Mouse (Mus musculus) midbrain, embryonic 10.5 days (tissue): Measurements from ENCODE around the gene Trim62. TPM values are rescaled to one million over a fixed set of nuclear protein-coding genes. Genes with fewer than 3 reads are reported as not detected.

Source experiments
- DNase-seq: peaks from one replicate; pipeline ENCODE4 v3.0.0-alpha.2; 2017; ENCODE audit warnings: low spot score
- H3K27ac ChIP-seq: fragments of 300-500 bp; sonication (generic); replicated peaks from 2 replicates; pipeline ENCODE4 v1.5.1; 2016; ENCODE audit warnings: mild to moderate bottlenecking
- H3K27me3 ChIP-seq: fragments of 300-500 bp; sonication (generic); 2 replicates; pipeline ENCODE4 v1.6.1; 2016; ENCODE audit warnings: low read depth, mild to moderate bottlenecking; ENCODE audit not compliant: poor library complexity, severe bottlenecking
- H3K36me3 ChIP-seq: fragments of 300-500 bp; sonication (generic); 2 replicates; pipeline ENCODE4 v1.6.1; 2016; ENCODE audit warnings: mild to moderate bottlenecking, moderate library complexity
- H3K4me1 ChIP-seq: fragments of 300-500 bp; sonication (generic); 2 replicates; pipeline ENCODE4 v1.6.1; 2016
- H3K4me3 ChIP-seq: fragments of 300-500 bp; sonication (generic); 2 replicates; pipeline ENCODE4 v1.5.1; 2016; ENCODE audit warnings: mild to moderate bottlenecking, moderate library complexity
- H3K9me3 ChIP-seq: fragments of 300-500 bp; sonication (generic); replicated peaks from 2 replicates; pipeline ENCODE4 v1.6.1; 2016; ENCODE audit warnings: mild to moderate bottlenecking
- WGBS: fragments of 180-500 bp; shearing (Covaris S2); methylation state at CpG from one replicate; pipeline ENCODE4 v1.1.7; 2016; 5-methylcytosine and 5-hydroxymethylcytosine counted together
- polyA plus RNA-seq: library from polyadenylated mRNA; unstranded; fragments of >200 nt; fragmentation: Nextera tagmentation; extraction: Ambion mirVana; gene quantifications from 2 replicates; pipeline ENCODE4 v1.2.1, GENCODE M21; 2016

Gene Trim62
- polyA plus RNA-seq, 1 experiment from 2014 or later, result 7.6 TPM

GRCm38 (mm10) chr4:128904035-128904800 lies 20.8 kb downstream of the Trim62 start:
- WGBS, result 47% methylated on average over 8 of the region's 8 CpGs
- peak; percentile 36 for DNase-seq
- Histone ChIP-seq H3K36me3 (peaks cover 20% of the 10 kb centered on the region), H3K9me3 (no peaks in the 10 kb centered on the region), H3K27ac (peak overlapping the region; percentile 69), H3K4me1 (peaks cover 51% of the 10 kb centered on the region), H3K4me3 (no peak overlapping the region), H3K27me3 (peaks cover 7% of the 10 kb centered on the region; the same call in 1 of the 2 replicates)

- 23% methylated on average over 8 of the region's 8 CpGs for WGBS
- peaks cover 44% of the 10 kb centered on the region for H3K4me1 ChIP-seq
- no peak for DNase-seq
Measured at GRCm38 (mm10) chr4:128905251-128905650, 21.9 kb downstream of the Trim62 start.

GRCm38 (mm10) chr4:128906757-128907156 lies 23.4 kb downstream of the Trim62 start:
- peaks cover 24% of the 10 kb centered on the region for H3K36me3 ChIP-seq
- H3K27me3 ChIP-seq, result peaks cover 7% of the 10 kb centered on the region; the same call in 1 of the 2 replicates
- DNase-seq, result no peak
- no peak overlapping the region; the same call in 1 of the 2 replicates for H3K27ac ChIP-seq
- H3K4me3 ChIP-seq, result no peak overlapping the region
- peaks cover 40% of the 10 kb centered on the region for H3K4me1 ChIP-seq
- WGBS, result 54% methylated on average over 8 of the region's 8 CpGs
- no peaks in the 10 kb centered on the region for H3K9me3 ChIP-seq

More at GRCm38 (mm10) chr4:128905251-128905650, 21.9 kb downstream of the Trim62 start:
- Histone ChIP-seq H3K4me3 (no peak overlapping the region), H3K36me3 (peaks cover 27% of the 10 kb centered on the region), H3K27me3 (peaks cover 7% of the 10 kb centered on the region; the same call in 1 of the 2 replicates), H3K27ac (peak overlapping the region; percentile 69), H3K9me3 (no peaks in the 10 kb centered on the region)

- WGBS, result 76% methylated on average over 12 of the region's 12 CpGs
- no peak for DNase-seq
- no peak overlapping the region; the same call in 1 of the 2 replicates for H3K27ac ChIP-seq
- H3K4me1 ChIP-seq, result peaks cover 40% of the 10 kb centered on the region
- H3K9me3 ChIP-seq, result no peaks in the 10 kb centered on the region
- H3K27me3 ChIP-seq, result peaks cover 7% of the 10 kb centered on the region; the same call in 1 of the 2 replicates
- H3K36me3 ChIP-seq, result peaks cover 21% of the 10 kb centered on the region
- no peak overlapping the region for H3K4me3 ChIP-seq
Measured at GRCm38 (mm10) chr4:128907238-128907968, 24.0 kb downstream of the Trim62 start.

GRCm38 (mm10) chr4:128908586-128909377 lies 25.4 kb downstream of the Trim62 start:
- Histone ChIP-seq H3K27ac (no peak overlapping the region), H3K9me3 (no peaks in the 10 kb centered on the region), H3K36me3 (0 out of 2 replicates have a peak, but pooled peaks cover 11% of the 10 kb centered on the region), H3K4me1 (peaks cover 37% of the 10 kb centered on the region), H3K27me3 (peaks cover 7% of the 10 kb centered on the region; the same call in 1 of the 2 replicates), H3K4me3 (no peak overlapping the region)
- DNase-seq, result peak; percentile 62
- 65% methylated on average over 24 of the region's 24 CpGs for WGBS

- peaks cover 7% of the 10 kb centered on the region; the same call in 1 of the 2 replicates for H3K27me3 ChIP-seq
- H3K27ac ChIP-seq, result no peak overlapping the region
- DNase-seq, result no peak
- no peak overlapping the region for H3K4me3 ChIP-seq
- H3K9me3 ChIP-seq, result no peaks in the 10 kb centered on the region
- peaks cover 31% of the 10 kb centered on the region for H3K4me1 ChIP-seq
- H3K36me3 ChIP-seq, result 0 out of 2 replicates have a peak, but pooled peaks cover 11% of the 10 kb centered on the region
- WGBS, result 90% methylated on average over 14 of the region's 14 CpGs
Measured at GRCm38 (mm10) chr4:128909378-128909831, 26.0 kb downstream of the Trim62 start.

GRCm38 (mm10) chr4:128910276-128911063 lies 27.1 kb downstream of the Trim62 start:
- DNase-seq, result no peak
- Histone ChIP-seq H3K27me3 (peaks cover 7% of the 10 kb centered on the region; the same call in 1 of the 2 replicates), H3K27ac (no peak overlapping the region), H3K36me3 (0 out of 2 replicates have a peak, but pooled peaks cover 11% of the 10 kb centered on the region), H3K4me1 (peaks cover 20% of the 10 kb centered on the region), H3K4me3 (no peak overlapping the region), H3K9me3 (no peaks in the 10 kb centered on the region)
- 83% methylated on average over 8 of the region's 8 CpGs for WGBS

- DNase-seq, result no peak
- H3K36me3 ChIP-seq, result 0 out of 2 replicates have a peak, but pooled peaks cover 11% of the 10 kb centered on the region
- H3K27ac ChIP-seq, result no peak overlapping the region
- WGBS, result 91% methylated on average over 10 of the region's 10 CpGs
- no peaks in the 10 kb centered on the region for H3K9me3 ChIP-seq
- peaks cover 6% of the 10 kb centered on the region for H3K4me1 ChIP-seq
- peaks cover 2% of the 10 kb centered on the region; the same call in 1 of the 2 replicates for H3K27me3 ChIP-seq
- H3K4me3 ChIP-seq, result no peak overlapping the region
Measured at GRCm38 (mm10) chr4:128912085-128912484, 28.7 kb downstream of the Trim62 start.

GRCm38 (mm10) chr4:128913794-128914193 lies 30.4 kb downstream of the Trim62 start:
- peak; percentile 47 for DNase-seq
- Histone ChIP-seq H3K4me1 (peaks cover 3% of the 10 kb centered on the region; the same call in 1 of the 2 replicates), H3K27me3 (no peaks in the 10 kb centered on the region; the same call in 1 of the 2 replicates), H3K27ac (no peak overlapping the region), H3K36me3 (0 out of 2 replicates have a peak, but pooled peaks cover 11% of the 10 kb centered on the region), H3K9me3 (no peaks in the 10 kb centered on the region), H3K4me3 (no peak overlapping the region)
- WGBS, result 21% methylated on average over 4 of the region's 4 CpGs

GRCm38 (mm10) chr4:128917119-128917518 lies 33.7 kb downstream of the Trim62 start:
- no peak overlapping the region for H3K27ac ChIP-seq
- H3K36me3 ChIP-seq, result no peaks in the 10 kb centered on the region
- no peak overlapping the region for H3K4me3 ChIP-seq
- peaks cover 11% of the 10 kb centered on the region; the same call in 1 of the 2 replicates for H3K27me3 ChIP-seq
- no peaks in the 10 kb centered on the region for H3K4me1 ChIP-seq
- 83% methylated on average over 3 of the region's 3 CpGs for WGBS
- DNase-seq, result no peak
- H3K9me3 ChIP-seq, result no peaks in the 10 kb centered on the region

- Histone ChIP-seq H3K27ac (no peak overlapping the region), H3K27me3 (peaks cover 11% of the 10 kb centered on the region; the same call in 1 of the 2 replicates), H3K4me3 (no peak overlapping the region), H3K4me1 (no peaks in the 10 kb centered on the region), H3K36me3 (no peaks in the 10 kb centered on the region), H3K9me3 (no peaks in the 10 kb centered on the region)
- WGBS, result 86% methylated on average over 6 of the region's 6 CpGs
- no peak for DNase-seq
Measured at GRCm38 (mm10) chr4:128917756-128918155, 34.4 kb downstream of the Trim62 start.
